Mouse (Mus musculus) pancreas, adult 10 weeks (tissue): ENCODE data around the gene Zfp638. TPM values are rescaled to one million over a fixed set of nuclear protein-coding genes. Genes with fewer than 3 reads are reported as not detected.

ENCODE experiments used
- polyA plus RNA-seq: library from polyadenylated mRNA; stranded (reverse); fragments of 350-450 nt; fragmentation: Illumina TruSeq; extraction: RNeasy Lipid Tissue Mini Kit (QIAGEN cat#74804); gene quantifications from one replicate; pipeline ENCODE4 v1.2.3, GENCODE M21; 2015; ENCODE audit warnings: low read depth, low replicate concordance; ENCODE audit not compliant: insufficient read depth

Zfp638 gene
- 21.9 TPM for polyA plus RNA-seq

GRCm38 (mm10) chr6:83866954-83867597 is at the start of gene Zfp638:
Zfp638 (plus strand) TSS chr6:83867109.

DNA sequence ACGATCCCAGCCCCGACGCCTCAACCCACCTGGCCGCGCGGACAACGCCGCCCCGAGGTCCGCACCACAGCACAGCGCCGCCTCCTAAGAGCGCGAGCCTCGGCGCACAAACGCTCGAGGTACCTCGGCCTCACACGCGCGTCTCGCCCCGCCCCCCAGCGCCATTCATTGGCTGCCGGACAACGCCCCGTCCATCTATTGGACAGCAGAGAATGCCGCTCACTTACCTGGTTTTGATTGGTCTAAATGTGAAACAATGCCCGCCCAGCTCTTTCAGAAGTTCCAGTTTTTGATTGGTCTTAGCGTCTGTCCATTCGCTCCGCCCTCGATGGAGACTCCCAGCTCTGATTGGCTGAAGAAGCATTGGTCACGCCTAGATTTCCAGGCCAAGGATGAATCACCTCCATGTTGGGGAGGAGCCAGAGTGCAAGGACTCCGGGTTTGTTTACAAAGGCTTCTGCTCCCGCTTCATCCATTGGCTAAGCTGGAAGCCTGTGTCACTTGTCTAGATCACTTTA is 35.2 kb upstream of the Zfp638 start, which contains the start of gene Paip2b:
Gene Paip2b, minus strand, starts transcription at position 136 of the 518 bp plus-strand sequence.

DNA sequence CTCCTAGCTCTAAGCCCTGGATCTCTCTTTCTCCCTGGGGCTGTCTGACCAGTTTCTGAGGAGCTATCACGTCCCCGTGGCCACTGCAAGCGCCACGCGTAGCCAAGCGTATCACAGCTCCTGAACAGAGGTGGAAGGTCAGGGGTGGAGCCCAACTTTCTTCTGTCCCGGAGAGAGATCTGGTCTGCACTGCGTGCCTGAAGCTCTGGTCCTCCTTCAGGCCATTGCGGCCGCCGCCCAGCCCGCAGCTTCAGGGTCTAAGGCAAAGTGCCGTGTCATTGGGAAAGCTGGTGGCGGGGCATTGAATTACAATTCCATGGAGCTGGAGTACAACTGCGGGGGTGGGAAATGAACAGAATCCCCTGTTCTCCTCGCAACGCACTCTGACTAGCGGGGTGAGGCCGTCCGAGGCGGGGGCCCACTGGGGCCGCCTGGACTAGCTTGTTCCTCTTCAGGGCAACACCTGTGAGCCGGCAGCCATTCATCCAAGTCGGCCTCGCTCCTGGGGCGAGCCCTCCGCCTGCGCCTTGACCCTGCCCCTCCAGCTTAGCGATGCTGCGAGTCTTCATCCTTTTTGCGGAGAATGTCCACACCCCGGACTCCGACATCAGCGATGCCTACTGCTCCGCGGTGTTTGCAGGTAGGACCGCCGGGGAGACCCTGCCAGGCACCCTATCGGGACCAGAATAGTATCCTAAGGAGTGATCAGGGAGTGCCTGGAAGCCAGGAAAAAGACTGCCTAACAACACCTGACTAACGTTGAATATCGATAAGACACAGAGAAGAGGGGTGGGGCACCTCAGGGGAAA is 141.7 kb downstream of the Zfp638 start, which contains the start of gene Dysf:
Gene Dysf, plus strand, starts transcription at position 228 of the 809 bp plus-strand sequence.

Other genes starting within 250 kb of the Zfp638 start
- 0.50 TPM for gene Clec4f, start 210.9 kb upstream of the Zfp638 start, polyA plus RNA-seq
- gene Cd207, start 189.3 kb upstream of the Zfp638 start, polyA plus RNA-seq: not detected
- not detected for gene Vax2, start 155.8 kb upstream of the Zfp638 start, polyA plus RNA-seq
- gene Atp6v1b1, start 124.1 kb upstream of the Zfp638 start, polyA plus RNA-seq: not detected
- gene Ankrd53, start 104.5 kb upstream of the Zfp638 start, polyA plus RNA-seq: not detected
- 14.3 TPM for gene Tex261, start 91.3 kb upstream of the Zfp638 start, polyA plus RNA-seq
- gene Nagk, start 72.1 kb upstream of the Zfp638 start, polyA plus RNA-seq: 14.5 TPM
- gene Paip2b, start 35.4 kb upstream of the Zfp638 start, polyA plus RNA-seq: 12.1 TPM
- gene Dysf, start 141.5 kb downstream of the Zfp638 start, polyA plus RNA-seq: 21.3 TPM